Mouse (Mus musculus) olfactory bulb, adult 2 months (tissue): ENCODE results near the gene Tmem200c. TPM values are rescaled to one million over a fixed set of nuclear protein-coding genes. Genes with fewer than 3 reads are reported as not detected.
A peak's percentile ranks its signal among the peaks of the same experiment; 100 is the strongest.

ENCODE experiments used
- H3K27ac ChIP-seq: fragments of 200-500 bp; 2 replicates; pipeline ENCODE4 v1.5.1; 2012; ENCODE audit warnings: low read depth, low read length; ENCODE audit not compliant: insufficient read depth
- H3K4me1 ChIP-seq: fragments of 200-500 bp; 2 replicates; pipeline ENCODE4 v1.6.1; 2012; ENCODE audit warnings: low read length; ENCODE audit not compliant: control insufficient read depth, insufficient read depth
- H3K4me3 ChIP-seq: fragments of 200-500 bp; 2 replicates; pipeline ENCODE4 v1.5.1; 2012; ENCODE audit warnings: mild to moderate bottlenecking, low read depth, low read length, moderate library complexity; ENCODE audit not compliant: insufficient read depth
- CTCF ChIP-seq: fragments of 200-500 bp; IDR thresholded peaks from 2 replicates; pipeline ENCODE4 v1.5.1; 2012; ENCODE audit warnings: low read depth, mild to moderate bottlenecking, low read length, moderate library complexity; ENCODE audit not compliant: insufficient read depth
- POLR2A ChIP-seq: fragments of 200-500 bp; IDR thresholded peaks from 2 replicates; pipeline ENCODE4 v1.6.1; 2012; ENCODE audit warnings: mild to moderate bottlenecking, low read depth, low read length, moderate library complexity; ENCODE audit not compliant: insufficient read depth
- WGBS: fragments of 180-500 bp; shearing (Covaris S2); methylation state at CpG from one replicate; pipeline ENCODE4 v1.1.7; 2018; 5-methylcytosine and 5-hydroxymethylcytosine counted together
- polyA plus RNA-seq: library from polyadenylated mRNA; stranded (reverse); fragments of >200 nt; gene quantifications from 2 replicates; pipeline ENCODE4 v1.2.4, GENCODE M21; 2012; ENCODE audit warnings: low replicate concordance; ENCODE audit not compliant: missing spikeins, insufficient read depth, insufficient read length

Gene Tmem200c
- not detected in 2 replicates for polyA plus RNA-seq

DNA sequence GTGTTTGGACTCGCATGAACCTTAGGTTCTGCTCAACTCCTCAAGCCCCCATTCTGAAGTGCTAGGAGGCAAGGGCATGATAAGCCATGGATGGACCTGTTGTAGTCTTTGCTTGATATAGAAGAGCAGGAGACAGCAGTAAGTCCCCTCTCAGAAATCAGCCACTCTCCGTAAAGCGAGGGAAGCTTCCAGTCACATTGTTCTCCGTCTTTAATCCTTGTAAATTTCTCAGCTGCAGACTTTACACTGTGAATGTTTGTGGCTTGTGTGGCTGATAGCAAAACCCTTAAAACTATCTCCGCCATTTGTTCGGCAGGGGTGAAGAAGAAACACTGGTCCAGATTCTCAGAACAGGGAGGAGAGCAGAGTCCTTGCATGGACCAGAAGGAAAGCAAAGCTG is at the start of gene Tmem200c:
TSS of gene Tmem200c (plus strand) at position 301 of the 400 bp plus-strand sequence.
- Histone ChIP-seq H3K4me3 (no peak within 1 kb of the TSS), H3K4me1 (no peaks in the 10 kb centered on the region), H3K27ac (no peak within 1 kb of the TSS)
- TF ChIP-seq CTCF (no peak), POLR2A (no peak)
- 89% methylated on average over 6 of the region's 6 CpGs for WGBS

DNA sequence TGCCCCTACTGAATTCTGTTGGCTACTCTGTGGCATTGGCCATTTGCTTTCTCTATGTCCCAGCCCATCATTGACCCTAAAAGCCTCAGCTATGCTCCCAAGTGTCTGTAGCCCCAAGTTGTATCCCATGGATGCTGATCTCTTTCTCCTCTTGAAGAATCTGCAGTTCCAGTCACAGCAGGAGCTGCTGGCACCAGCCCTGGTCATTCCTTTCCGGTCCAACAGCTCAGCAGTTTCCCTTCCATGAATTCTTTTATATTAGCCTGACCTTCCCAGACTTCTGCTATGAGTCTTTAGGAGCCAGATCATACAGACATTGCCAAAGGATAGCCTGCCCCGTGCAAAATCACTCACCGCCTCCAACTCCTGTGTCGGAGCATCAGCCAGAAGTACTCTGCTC is 32.7 kb upstream of the Tmem200c start:
- 76% methylated on average over 4 of the region's 4 CpGs for WGBS

DNA sequence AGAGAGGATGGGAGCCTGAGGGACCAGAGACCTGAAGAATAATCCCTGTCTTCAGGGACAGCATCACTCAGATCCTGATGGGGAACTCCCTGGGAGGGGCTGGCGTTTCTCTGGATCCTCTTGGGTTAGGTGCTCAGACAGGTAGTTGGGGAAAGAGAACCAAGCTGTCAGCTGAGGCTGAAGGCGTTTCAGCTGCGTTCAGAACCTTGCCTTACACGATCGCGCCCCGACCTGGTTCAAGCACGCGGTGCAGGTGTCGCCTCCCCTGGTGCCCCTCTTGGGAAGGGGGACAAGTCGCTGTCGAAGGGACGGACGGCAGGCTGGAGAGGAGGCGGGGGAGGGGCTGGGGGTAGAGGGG is 10.2 kb downstream of the Tmem200c start:
- TF ChIP-seq POLR2A = no peak
- TF ChIP-seq CTCF = no peak
- H3K4me3 ChIP-seq = peak overlapping the region; percentile 66
- H3K27ac ChIP-seq = 0 out of 2 replicates have a peak overlapping the region, but pooled peaks have one; percentile 35
- peaks cover 27% of the 10 kb centered on the region for H3K4me1 ChIP-seq
- 1% methylated on average over 14 of the region's 15 CpGs for WGBS

More for the DNA sequence above, 32.7 kb upstream of the Tmem200c start:
- no peaks in the 10 kb centered on the region for H3K4me1 ChIP-seq
- H3K4me3 ChIP-seq = no peak overlapping the region
- no peak for TF ChIP-seq POLR2A
- TF ChIP-seq CTCF = no peak
- no peak overlapping the region for H3K27ac ChIP-seq

DNA sequence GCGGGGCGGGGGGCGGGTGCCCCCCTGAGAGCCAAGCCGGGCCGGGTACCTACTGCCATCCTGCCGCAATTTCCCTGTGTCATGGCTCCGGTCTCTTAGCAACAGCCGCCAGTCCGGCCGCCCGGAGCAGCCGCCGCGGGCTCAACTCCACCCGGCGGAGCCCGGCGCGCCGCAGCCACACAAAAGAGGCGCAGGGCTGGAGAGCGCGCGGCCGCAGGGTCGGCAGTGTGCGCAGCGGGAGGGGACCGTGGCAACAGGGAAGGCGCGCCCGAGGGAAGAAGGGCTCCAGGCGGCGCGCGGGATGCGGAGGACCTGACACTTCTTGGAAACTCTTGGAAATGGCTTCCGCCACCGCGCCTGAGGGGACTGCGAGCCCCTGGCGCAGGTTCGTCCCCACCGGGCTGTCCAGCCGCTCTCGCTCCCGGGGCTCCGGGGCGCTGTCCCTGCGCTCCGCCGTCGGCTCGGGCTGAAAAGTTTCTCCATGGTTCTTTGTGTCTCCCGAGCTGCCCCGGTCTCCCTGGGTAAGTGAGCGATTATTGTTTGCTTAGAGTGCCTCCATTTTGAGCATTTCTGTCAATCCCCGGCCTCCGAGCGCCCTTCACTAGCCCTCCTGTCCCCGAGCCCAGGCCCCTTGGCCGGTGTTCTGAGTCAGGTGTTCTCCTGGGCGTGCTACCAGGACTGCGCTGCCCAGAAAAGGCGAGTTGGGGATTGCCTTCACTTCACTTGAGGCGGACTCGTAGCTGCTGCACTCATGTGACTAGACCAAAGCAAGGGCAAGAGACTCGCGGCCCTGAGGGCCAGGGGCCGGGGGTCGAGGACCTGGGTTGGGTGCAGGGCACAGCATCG is 10.8 kb downstream of the Tmem200c start:
- peaks cover 32% of the 10 kb centered on the region for H3K4me1 ChIP-seq
- H3K4me3 ChIP-seq = peak overlapping the region; percentile 66
- WGBS = under 1% methylated on average over 72 of the region's 72 CpGs
- TF ChIP-seq POLR2A (no peak), CTCF (0 out of 2 replicates have a peak, but pooled peaks have one; percentile 2)
- H3K27ac ChIP-seq = peak overlapping the region; percentile 82

DNA sequence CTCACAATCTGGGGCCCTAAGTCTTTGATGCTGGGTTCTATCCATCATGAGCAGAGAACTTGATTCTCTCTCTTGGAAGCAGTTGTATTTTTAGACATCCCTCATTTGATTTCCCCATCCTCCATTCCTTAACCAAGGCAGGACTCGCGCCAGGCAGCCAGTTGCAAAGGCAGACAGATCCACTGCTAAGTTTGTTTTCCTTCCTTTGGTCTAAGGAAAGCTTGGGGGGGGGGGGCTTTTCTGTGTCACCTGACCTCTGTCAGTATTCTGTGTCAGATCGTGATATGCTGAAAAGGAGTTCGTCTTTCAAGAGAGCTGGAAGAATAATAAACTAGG is 11.4 kb downstream of the Tmem200c start:
- H3K4me1 ChIP-seq = peaks cover 32% of the 10 kb centered on the region
- no peak for TF ChIP-seq POLR2A
- TF ChIP-seq CTCF = no peak
- 5% methylated on average over 4 of the region's 4 CpGs for WGBS
- H3K27ac ChIP-seq = peak overlapping the region; percentile 82
- H3K4me3 ChIP-seq = peak overlapping the region; percentile 66

DNA sequence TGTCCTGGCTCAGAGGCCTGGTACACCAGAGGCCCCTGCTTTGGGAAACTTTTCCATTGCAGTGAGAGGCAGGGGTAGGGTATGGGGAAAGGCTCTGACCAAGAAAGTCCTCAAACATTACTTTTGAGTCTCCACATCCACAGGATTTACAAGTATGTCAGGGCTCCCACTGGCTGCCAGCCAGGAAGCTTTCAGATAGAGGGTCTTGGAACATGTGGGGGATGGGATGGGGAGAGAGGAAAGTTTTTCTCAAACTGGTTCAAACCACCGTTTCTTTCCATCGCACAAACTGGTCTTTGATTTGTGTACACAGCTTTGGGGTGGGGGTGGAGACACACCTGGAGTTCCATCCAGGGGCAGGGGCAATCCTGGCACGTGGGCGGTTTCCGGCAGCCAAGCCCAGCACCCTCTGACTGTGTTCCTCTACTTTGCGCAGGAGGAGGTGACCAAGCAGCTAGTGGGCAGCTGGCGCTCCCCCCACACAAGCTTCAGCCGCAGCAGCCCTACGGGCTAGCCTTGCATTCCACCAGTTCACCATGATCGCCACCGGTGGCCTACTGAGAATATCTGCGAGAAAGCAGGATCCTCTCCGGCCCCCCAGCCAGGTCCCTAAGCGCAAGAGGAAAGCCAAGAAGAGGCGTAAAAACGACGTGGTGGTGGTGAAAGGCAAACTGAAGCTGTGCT is 13.6 kb downstream of the Tmem200c start:
- H3K27ac ChIP-seq = peak overlapping the region; percentile 63
- peak overlapping the region; percentile 33 for H3K4me3 ChIP-seq
- H3K4me1 ChIP-seq = peaks cover 32% of the 10 kb centered on the region
- WGBS = 62% methylated on average over 17 of the region's 17 CpGs
- no peak for TF ChIP-seq POLR2A
- no peak for TF ChIP-seq CTCF

DNA sequence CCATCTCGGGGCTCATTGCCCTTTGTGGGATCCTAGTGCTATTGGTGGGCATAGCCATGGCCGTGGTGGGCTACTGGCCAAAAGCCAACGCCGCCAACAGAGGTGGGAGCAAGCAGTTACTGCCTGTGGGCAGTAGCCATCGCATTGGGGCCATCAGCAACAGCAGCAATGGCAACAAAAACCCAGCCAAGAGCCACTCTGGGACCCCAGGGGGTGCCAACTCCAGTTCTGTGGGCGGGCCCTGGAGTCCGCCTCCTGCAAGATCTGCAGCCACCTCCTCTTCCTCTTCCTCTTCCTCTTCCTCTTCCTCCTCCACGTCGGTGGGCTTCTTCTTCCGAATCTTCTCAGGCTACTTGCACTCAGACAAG is 14.1 kb downstream of the Tmem200c start:
- peak overlapping the region; percentile 63 for H3K27ac ChIP-seq
- peak overlapping the region; percentile 54 for H3K4me3 ChIP-seq
- TF ChIP-seq CTCF = no peak
- no peak for TF ChIP-seq POLR2A
- peaks cover 32% of the 10 kb centered on the region for H3K4me1 ChIP-seq
- WGBS = 42% methylated on average over 10 of the region's 10 CpGs

DNA sequence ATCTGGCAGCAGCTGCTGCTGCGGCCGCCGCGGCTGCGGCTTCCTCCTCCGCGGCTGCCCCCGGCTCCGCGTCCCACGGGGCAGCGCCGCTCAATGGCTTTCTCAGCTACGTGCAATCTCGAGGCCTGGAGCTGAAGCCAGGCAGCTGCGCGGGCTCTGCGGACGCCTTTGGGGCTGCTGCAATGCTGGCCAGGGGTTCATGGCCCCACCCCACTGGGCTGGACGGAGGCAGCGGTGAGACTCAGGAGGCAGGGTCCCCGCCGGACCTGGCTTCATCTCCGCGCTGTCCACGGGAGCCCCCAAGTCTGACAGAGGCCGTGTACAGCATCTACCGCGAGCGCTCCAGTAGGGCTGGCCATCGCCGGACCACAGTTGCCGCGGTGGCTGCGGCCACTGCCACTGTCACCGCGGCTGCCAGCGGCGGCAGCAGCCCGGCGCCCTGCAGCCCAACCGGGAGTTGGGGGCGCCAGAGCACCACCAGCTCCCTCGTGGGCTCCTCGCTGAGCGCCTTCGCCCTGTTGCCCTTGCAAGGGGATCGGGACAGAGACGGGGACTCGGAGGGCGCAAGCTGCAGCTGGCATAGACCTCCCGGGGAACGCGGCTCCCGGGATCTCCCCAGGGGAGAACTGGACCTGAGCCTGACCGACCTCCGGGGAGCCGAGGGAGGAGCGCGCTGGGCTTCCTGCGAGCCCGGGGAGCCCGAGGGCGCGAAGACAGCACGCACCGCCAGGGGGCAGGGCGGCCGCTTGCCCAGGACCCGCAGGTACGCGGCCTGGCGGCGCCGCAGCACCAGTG is 14.9 kb downstream of the Tmem200c start:
- H3K27ac ChIP-seq = peak overlapping the region; percentile 63
- TF ChIP-seq CTCF (peak; percentile 68; the same call in 1 of the 2 replicates), POLR2A (no peak)
- H3K4me3 ChIP-seq = peak overlapping the region; percentile 54
- WGBS = 2% methylated on average over 75 of the region's 75 CpGs
- H3K4me1 ChIP-seq = peaks cover 34% of the 10 kb centered on the region
